Mouse (Mus musculus) cerebellum, postnatal 25 days (tissue): ENCODE measurements around the gene Psmd14.

Experiments used
- DNase-seq, 2 experiments: peaks; one replicate each; pipeline ENCODE4 v3.0.0; 2021; ENCODE audit warnings: mixed read lengths in 2 of 2

Gene Psmd14

DNA sequence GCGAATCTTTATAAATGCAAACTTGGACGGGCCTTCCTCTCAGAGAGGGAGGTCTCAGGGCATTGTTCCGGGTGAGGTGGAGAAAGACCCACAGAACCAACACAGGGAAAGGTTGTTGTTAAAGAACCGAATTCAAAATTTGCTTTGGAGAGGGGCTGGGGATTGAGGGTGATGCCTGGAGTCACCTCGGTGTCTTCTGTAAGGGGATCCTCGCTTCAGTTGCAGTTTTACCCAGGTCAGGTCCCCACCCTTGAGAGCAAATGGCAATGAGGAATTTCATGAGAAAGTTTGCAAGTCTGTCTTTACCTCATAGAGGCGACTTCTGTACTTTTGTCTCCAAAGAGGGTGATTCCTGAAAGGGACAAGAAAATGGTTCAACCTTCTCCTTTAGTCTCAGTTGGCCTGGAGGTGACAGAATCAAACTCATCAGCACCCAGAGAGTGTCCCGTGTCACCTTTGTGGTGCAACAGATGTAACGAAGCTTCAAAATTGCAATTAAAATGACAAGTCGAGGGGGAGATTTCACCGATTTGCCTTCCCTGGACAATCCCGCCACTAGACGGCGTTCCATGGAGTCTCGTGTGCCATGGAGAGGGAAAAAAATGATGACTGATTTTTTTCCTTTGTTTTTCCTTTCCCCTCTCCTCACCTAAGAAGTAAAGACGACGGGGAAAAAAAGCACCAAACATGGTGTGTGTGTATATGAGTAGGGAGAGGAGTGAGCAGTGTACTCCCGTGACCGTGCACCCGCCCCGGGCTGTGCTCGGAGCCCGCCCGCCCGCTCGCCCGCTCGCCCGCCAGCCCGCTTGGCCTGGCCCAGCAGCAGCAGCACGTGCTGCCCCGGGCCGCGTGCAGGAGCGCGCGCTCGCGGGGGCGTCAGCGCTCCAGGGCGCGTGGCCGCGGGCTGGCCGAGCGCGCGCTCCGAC, 103.3 kb downstream of the Psmd14 start:
- DNase-seq: peak; percentile 53 to 61

DNA sequence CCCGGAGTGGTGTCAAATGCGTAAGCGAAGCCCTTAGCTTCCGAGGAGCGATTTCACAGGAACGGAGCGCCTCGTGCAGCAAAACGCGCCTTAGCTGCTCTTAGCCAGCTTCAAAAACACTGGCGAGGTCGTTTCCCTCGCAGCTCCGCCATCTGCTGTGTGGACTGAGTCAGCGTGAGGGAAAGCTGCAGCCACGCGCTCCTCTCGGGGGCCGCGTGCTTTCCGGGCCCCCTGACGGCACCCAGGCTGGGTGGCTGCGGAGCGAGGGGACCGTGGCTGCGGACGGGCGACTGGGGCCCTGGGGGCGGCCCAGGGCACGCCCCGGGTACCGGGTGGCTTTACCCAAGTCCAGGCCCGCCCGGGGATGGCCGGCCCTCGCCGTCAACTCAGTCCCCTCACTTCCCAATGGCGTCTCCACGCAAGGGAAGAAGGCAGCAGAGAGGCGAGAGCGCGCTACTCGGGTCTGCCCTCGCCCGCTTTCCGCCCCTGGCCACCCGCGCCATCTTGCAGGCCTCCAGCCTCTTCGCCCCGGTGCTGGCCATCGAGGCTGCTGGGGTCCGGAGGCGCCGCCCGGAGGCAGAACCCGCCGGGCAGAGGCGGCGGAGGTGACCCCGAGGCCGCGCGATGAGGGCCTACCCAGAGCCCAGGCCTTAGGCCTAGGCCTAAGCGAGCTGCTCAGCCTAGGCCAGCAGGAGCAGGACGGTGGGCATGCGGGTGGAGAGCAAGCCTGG, 104.3 kb downstream of the Psmd14 start:
- DNase-seq: peak; percentile 44 to 52

DNA sequence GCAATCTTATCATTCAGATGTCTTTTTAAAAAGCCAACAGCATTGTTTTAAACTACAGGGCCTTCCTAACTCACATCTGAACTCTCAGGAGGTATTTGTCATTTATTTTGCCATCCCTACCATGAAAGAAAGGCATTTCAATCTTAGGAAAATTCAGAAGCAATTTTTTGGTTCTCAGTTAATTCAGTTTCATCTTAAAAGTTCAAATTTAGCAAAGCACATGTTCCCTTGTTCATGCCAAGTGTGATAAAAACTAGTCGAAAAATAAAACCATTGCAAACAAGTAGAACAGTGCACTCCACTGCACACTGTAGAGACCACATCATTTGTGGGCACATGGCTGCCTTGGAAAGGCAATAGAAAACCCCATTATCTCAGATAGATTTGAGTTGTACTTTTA, 106.7 kb downstream of the Psmd14 start:
- no peak for DNase-seq

- no peak for DNase-seq
These were observed 108.7 kb downstream of the Psmd14 start for GRCm38 (mm10) chr2:61820203-61820602.

GRCm38 (mm10) chr2:61823426-61824140, 112.1 kb downstream of the Psmd14 start:
- DNase-seq: no peak

GRCm38 (mm10) chr2:61837243-61837806, 125.8 kb downstream of the Psmd14 start:
- no peak for DNase-seq
